In genomic region chr9:34962251-34962650, GRCm38 (mm10) we compare ENCODE assay signal across 18 mouse cellular contexts.
"Had no signal": no experiment of that assay in that cellular context is flagged by ENCODE, and none has a peak within 500 bp of the region (broad histone marks: within the 10 kb centered on the region; RNA-seq: fewer than 3 reads in every experiment).

No protein-coding gene starts in this region.

- ATAC-seq: midbrain, embryonic 16.5 days had no signal

- H3K36me3 ChIP-seq: midbrain, embryonic 12.5 days; neural tube, embryonic 13.5 days; neural tube, embryonic 15.5 days had no signal

- H3K4me2 ChIP-seq: lung, embryonic 14.5 days; midbrain, embryonic 12.5 days; neural tube, embryonic 13.5 days; neural tube, embryonic 15.5 days had no signal

- DNase-seq: lung, adult 18-20 months; lung, embryonic 14.5 days; lung, postnatal 10 days; lung, postnatal 4 days; midbrain, embryonic 14.5 days; retina, postnatal 1 day; right cerebral cortex, adult 18-20 months; right cerebral cortex, postnatal 25 days; right cerebral cortex, postnatal 4 days; spleen, adult 18-20 months; thymus, adult 18-20 months; thymus, postnatal 14 days; thymus, postnatal 36 days had no signal

- H3K27ac ChIP-seq: midbrain, embryonic 12.5 days; neural tube, embryonic 15.5 days had no signal

- H3K9me3 ChIP-seq: midbrain, embryonic 12.5 days; neural tube, embryonic 13.5 days; neural tube, embryonic 15.5 days had no signal

- H3K9ac ChIP-seq: lung, embryonic 14.5 days; midbrain, embryonic 12.5 days; neural tube, embryonic 13.5 days; neural tube, embryonic 15.5 days had no signal

- H3K4me3 ChIP-seq: midbrain, embryonic 12.5 days; myocyte; neural tube, embryonic 13.5 days; neural tube, embryonic 15.5 days had no signal

- H3K27me3 ChIP-seq: midbrain, embryonic 12.5 days; neural tube, embryonic 13.5 days had no signal
